Mouse (Mus musculus): ENCODE results near the gene Lcp1. TPM values are rescaled to one million over a fixed set of nuclear protein-coding genes. Genes with fewer than 3 reads are reported as not detected.

The Lcp1 gene
- total and polyA plus RNA-seq, 3 experiments: 258 to 777 (median 373) TPM

DNA sequence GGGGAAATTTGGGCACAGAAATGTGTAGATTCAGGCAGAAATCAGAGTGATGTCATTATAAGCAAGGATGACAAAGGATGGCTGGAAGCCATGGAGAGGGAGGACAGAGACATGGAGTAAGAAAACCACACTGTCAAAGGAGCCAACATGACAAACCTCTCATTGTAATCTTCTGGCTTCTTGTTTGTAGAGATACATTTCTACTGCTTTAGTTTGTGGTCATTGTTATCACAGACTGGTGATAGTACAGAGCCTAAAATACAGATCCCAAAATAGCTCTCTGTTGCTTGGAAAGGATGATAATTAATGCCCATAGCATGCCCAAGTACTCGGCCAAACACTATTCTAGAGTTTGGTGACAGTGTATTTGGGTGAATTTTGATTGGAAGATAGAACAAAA, 39.6 kb downstream of the Lcp1 start:
- Histone ChIP-seq H3K9me3 (replicated peaks; ENCODE audit: low read length) (no peaks in the 10 kb centered on the region), H3K36me3 (replicated peaks in 1 of 2; ENCODE audit: control insufficient read depth in 1 of 2, insufficient read depth in 1 of 2, low read length in 1 of 2) (no peaks in the 10 kb centered on the region), H3K4me1 (ENCODE audit: control insufficient read depth in 1 of 2, insufficient read depth in 2 of 2) (peaks cover 3 to 38% of the 10 kb centered on the region in 2 experiments; a peak in 3 of 4 replicates), H3K27ac (ENCODE audit: insufficient read depth, low read depth) (no peak overlapping the region), H3K27me3 (replicated peaks) (no peaks in the 10 kb centered on the region), H3K9ac (ENCODE audit: insufficient read depth, low read depth) (no peak overlapping the region), H3K4me3 (replicated peaks in 1 of 3; ENCODE audit: low read depth in 2 of 3, low read length in 2 of 3, poor library complexity in 1 of 3) (no peak overlapping the region), H3K4me2 (ENCODE audit: insufficient read depth, low read depth, poor library complexity, severe bottlenecking) (no peak overlapping the region), H3K79me2 (replicated peaks; ENCODE audit: control insufficient read depth, extremely low read depth, insufficient read depth, poor library complexity, severe bottlenecking) (no peaks in the 10 kb centered on the region)
- DNase-seq (ENCODE audit: extremely low read depth): no peak
- TF ChIP-seq EP300 (IDR thresholded peaks at IDR 0.05; ENCODE audit: low read length) (no peak), CHD1 (IDR thresholded peaks at IDR 0.05; ENCODE audit: low read depth, low read length) (no peak), BHLHE40 (IDR thresholded peaks at IDR 0.05; ENCODE audit: low read depth, low read length) (no peak), ZNF384 (IDR thresholded peaks at IDR 0.05; ENCODE audit: low read depth, low read length) (no peak), NELFE (IDR thresholded peaks at IDR 0.05; ENCODE audit: low read depth, low read length) (no peak)
- in situ Hi-C loops (cut with MboI; ENCODE audit: low pct_ligation_motif_present, low pct_unique_long_range_greater_than_20kb, low sequenced_read_pairs): no loop called here
- dilution Hi-C loops (cut with MboI; ENCODE audit: extremely low pct_ligation_motif_present, extremely low pct_unique_long_range_greater_than_20kb, low sequenced_read_pairs): no loop called here

DNA sequence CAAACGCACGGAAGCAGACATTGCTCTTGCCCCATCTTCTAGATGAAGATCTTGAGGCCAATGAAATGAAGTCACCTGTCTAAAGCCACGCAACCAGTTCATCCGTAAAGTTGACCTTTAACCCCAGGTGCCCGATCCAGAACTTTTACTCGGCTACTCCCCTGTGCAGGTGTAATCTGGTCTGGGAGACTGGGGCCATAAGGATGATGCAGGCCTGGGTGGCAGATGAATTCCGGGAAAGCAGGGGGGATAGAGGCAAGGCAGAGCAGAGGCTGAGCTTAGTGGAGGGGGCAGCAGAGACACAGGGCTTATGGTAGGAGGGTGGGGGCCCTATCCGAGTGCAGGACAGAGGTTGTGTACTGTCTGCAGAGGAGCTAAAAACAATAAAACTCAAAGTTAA, 43.4 kb downstream of the Lcp1 start:
- no peak overlapping the region for H3K9ac ChIP-seq (ENCODE audit: insufficient read depth, low read depth)
- H3K27me3 ChIP-seq (replicated peaks): no peaks in the 10 kb centered on the region
- no peak overlapping the region for H3K4me3 ChIP-seq (replicated peaks in 1 of 3; ENCODE audit: low read depth in 2 of 3, low read length in 2 of 3, poor library complexity in 1 of 3)
- in situ Hi-C loops (cut with MboI; ENCODE audit: low pct_ligation_motif_present, low pct_unique_long_range_greater_than_20kb, low sequenced_read_pairs): no loop called here
- no peak for TF ChIP-seq SMC3 (IDR thresholded peaks at IDR 0.05; ENCODE audit: low read depth, low read length)
- TF ChIP-seq SIN3A (IDR thresholded peaks at IDR 0.05; ENCODE audit: low read length): no peak
- TF ChIP-seq UBTF (IDR thresholded peaks at IDR 0.05; ENCODE audit: low read depth, low read length): no peak
- TF ChIP-seq MAFK (IDR thresholded peaks at IDR 0.05; ENCODE audit: insufficient replicate concordance, low read length): no peak
- TF ChIP-seq BHLHE40 (IDR thresholded peaks at IDR 0.05; ENCODE audit: low read depth, low read length): no peak
- TF ChIP-seq IRF4 (IDR thresholded peaks at IDR 0.05; ENCODE audit: low read depth, low read length): no peak
- no peak for TF ChIP-seq JUND (conservative IDR thresholded peaks at IDR 0.05; ENCODE audit: low read depth, low read length)
- TF ChIP-seq CHD2 (IDR thresholded peaks at IDR 0.05; ENCODE audit: low read length): no peak
- TF ChIP-seq USF2 (conservative IDR thresholded peaks at IDR 0.05; ENCODE audit: low read depth, low read length): no peak
- TF ChIP-seq GABPA (IDR thresholded peaks at IDR 0.05; ENCODE audit: insufficient replicate concordance, low read depth, low read length): no peak
- TF ChIP-seq MYC (IDR thresholded peaks at IDR 0.05; ENCODE audit: low read depth, low read length): no peak
- TF ChIP-seq POLR2AphosphoS2 (IDR thresholded peaks at IDR 0.05; ENCODE audit: low read depth, low read length): no peak
- TF ChIP-seq TBP (conservative IDR thresholded peaks at IDR 0.05; ENCODE audit: low read depth, low read length): no peak
- TF ChIP-seq MAX (IDR thresholded peaks at IDR 0.05; ENCODE audit: low read length): no peak
- TF ChIP-seq PAX5 (IDR thresholded peaks at IDR 0.05; ENCODE audit: low read length): no peak
- no peak for TF ChIP-seq CHD1 (IDR thresholded peaks at IDR 0.05; ENCODE audit: low read depth, low read length)
- TF ChIP-seq MEF2A (IDR thresholded peaks at IDR 0.05; ENCODE audit: borderline replicate concordance, low read depth, low read length): no peak
- dilution Hi-C loops (cut with MboI; ENCODE audit: extremely low pct_ligation_motif_present, extremely low pct_unique_long_range_greater_than_20kb, low sequenced_read_pairs): no loop called here
- no peak for DNase-seq (ENCODE audit: extremely low read depth)
- no peaks in the 10 kb centered on the region for H3K9me3 ChIP-seq (replicated peaks; ENCODE audit: low read length)
- no peak overlapping the region for H3K4me2 ChIP-seq (ENCODE audit: insufficient read depth, low read depth, poor library complexity, severe bottlenecking)
- H3K27ac ChIP-seq (ENCODE audit: insufficient read depth, low read depth): no peak overlapping the region
- H3K36me3 ChIP-seq (replicated peaks in 1 of 2; ENCODE audit: control insufficient read depth in 1 of 2, insufficient read depth in 1 of 2, low read length in 1 of 2): no peaks in the 10 kb centered on the region
- peaks cover 13% of the 10 kb centered on the region for H3K79me2 ChIP-seq (replicated peaks; ENCODE audit: control insufficient read depth, extremely low read depth, insufficient read depth, poor library complexity, severe bottlenecking)
- peaks cover 3 to 36% of the 10 kb centered on the region in 2 experiments; a peak in 3 of 4 replicates for H3K4me1 ChIP-seq (ENCODE audit: control insufficient read depth in 1 of 2, insufficient read depth in 2 of 2)
